Mouse (Mus musculus) brain, embryonic 14.5 days (tissue): ENCODE measurements around the gene Epha7.

ENCODE experiments used
- CTCF ChIP-seq: fragments of 200-500 bp; IDR thresholded peaks from 2 replicates; pipeline ENCODE4 v1.5.1; 2012; ENCODE audit warnings: inconsistent platforms, mild to moderate bottlenecking, moderate library complexity, borderline replicate concordance; ENCODE audit not compliant: insufficient read depth, insufficient read length; ENCODE audit errors: extremely low read depth
- POLR2A ChIP-seq: fragments of 200-500 bp; IDR thresholded peaks from 2 replicates; pipeline ENCODE4 v1.6.1; 2012; ENCODE audit warnings: mild to moderate bottlenecking, inconsistent platforms, borderline replicate concordance; ENCODE audit not compliant: poor library complexity, insufficient read depth, insufficient read length, severe bottlenecking; ENCODE audit errors: extremely low read depth

- TF ChIP-seq CTCF (no peak), POLR2A (no peak)
These were observed 50.1 kb downstream of the Epha7 start for GRCm38 (mm10) chr4:28862845-28863666.
